Comparison of ENCODE assay signal across 8 mouse cellular contexts in genomic region chr11:117115346-117116219, GRCm38 (mm10). TPM values are rescaled to one million over a fixed set of nuclear protein-coding genes. Genes with fewer than 3 reads are reported as not detected.
A peak's percentile ranks its signal among the peaks of the same experiment; 100 is the strongest.
DNase-seq lines count a peak whose midpoint lies in the region; ATAC-seq and TF ChIP-seq lines count a peak whose summit lies in the region.

No protein-coding gene starts in this region.

- H3K4me3 ChIP-seq in embryonic facial prominence, embryonic 15.5 days (replicated peaks): peak overlapping the region; percentile 76
- H3K4me3 ChIP-seq in hindbrain, embryonic 10.5 days: peak overlapping the region; percentile 73
- peak overlapping the region; percentile 82 for H3K4me3 ChIP-seq in liver, adult 2 months (ENCODE audit: insufficient read depth, low read depth, low read length)
- peak overlapping the region; percentile 49 for H3K4me3 ChIP-seq in myocyte

- H3K27me3 ChIP-seq in embryonic facial prominence, embryonic 15.5 days: no peaks in the 10 kb centered on the region
- H3K27me3 ChIP-seq in hindbrain, embryonic 10.5 days (ENCODE audit: insufficient read depth, poor library complexity, severe bottlenecking): no peaks in the 10 kb centered on the region
- H3K27me3 ChIP-seq in liver, adult 2 months (ENCODE audit: control insufficient read depth, insufficient read depth, low read length): no peaks in the 10 kb centered on the region
- no peaks in the 10 kb centered on the region for H3K27me3 ChIP-seq in myocyte (ENCODE audit: control insufficient read depth, insufficient read depth, insufficient read length)

- peak overlapping the region; percentile 99 for H3K27ac ChIP-seq in embryonic facial prominence, embryonic 15.5 days (replicated peaks)
- peak overlapping the region; percentile 96 for H3K27ac ChIP-seq in hindbrain, embryonic 10.5 days
- peak overlapping the region; percentile 65 for H3K27ac ChIP-seq in liver, adult 2 months (replicated peaks; ENCODE audit: insufficient read depth, low read depth, low read length)

- 0 out of 2 replicates have a peak, but pooled peaks cover 3% of the 10 kb centered on the region for H3K36me3 ChIP-seq in embryonic facial prominence, embryonic 15.5 days
- peaks cover 21% of the 10 kb centered on the region for H3K36me3 ChIP-seq in hindbrain, embryonic 10.5 days
- no peaks in the 10 kb centered on the region for H3K36me3 ChIP-seq in liver, adult 2 months (ENCODE audit: control insufficient read depth, insufficient read depth, low read length)
- H3K36me3 ChIP-seq in myocyte (ENCODE audit: control insufficient read depth, insufficient read depth): no peaks in the 10 kb centered on the region

- H3K79me2 ChIP-seq in liver, adult 2 months (ENCODE audit: control insufficient read depth, insufficient read depth, low read length): peaks cover 8% of the 10 kb centered on the region; the same call in 1 of the 2 replicates
- peaks cover 47% of the 10 kb centered on the region for H3K79me2 ChIP-seq in myocyte (ENCODE audit: control insufficient read depth, insufficient read depth)

- peak overlapping the region; percentile 61 for H3K4me2 ChIP-seq in embryonic facial prominence, embryonic 15.5 days (replicated peaks)
- H3K4me2 ChIP-seq in myocyte (ENCODE audit: low read depth): peak overlapping the region; percentile 75

- TF ChIP-seq POLR2A in liver, adult 2 months (IDR thresholded peaks at IDR 0.05; ENCODE audit: extremely low read depth, insufficient read depth, low read length): no peak
- no peak for TF ChIP-seq POLR2A in myocyte (IDR thresholded peaks at IDR 0.05; ENCODE audit: insufficient read length, low read depth)

- H3K9ac ChIP-seq in embryonic facial prominence, embryonic 15.5 days: peak overlapping the region; percentile 75
- peak overlapping the region; percentile 88 for H3K9ac ChIP-seq in liver, adult 2 months (ENCODE audit: low read depth, low read length)

- WGBS in embryonic facial prominence, embryonic 15.5 days: under 1% methylated on average over 53 of the region's 54 CpGs
- 1% methylated on average over 54 of the region's 54 CpGs for WGBS in hindbrain, embryonic 10.5 days
- WGBS in liver, adult 2 months: under 1% methylated on average over 53 of the region's 54 CpGs

- peak; percentile 32 for ATAC-seq in embryonic facial prominence, embryonic 15.5 days (ENCODE audit: insufficient number of reproducible peaks, low FRiP score, low TSS enrichment, low read depth)

- peaks cover 62% of the 10 kb centered on the region for H3K4me1 ChIP-seq in embryonic facial prominence, embryonic 15.5 days
- H3K4me1 ChIP-seq in hindbrain, embryonic 10.5 days (replicated peaks): peaks cover 64% of the 10 kb centered on the region
- peaks cover 6% of the 10 kb centered on the region; the same call in 1 of the 2 replicates for H3K4me1 ChIP-seq in liver, adult 2 months (ENCODE audit: control insufficient read depth, insufficient read depth, low read length)

- TF ChIP-seq CTCF in liver, adult 2 months (IDR thresholded peaks at IDR 0.05; ENCODE audit: low read depth, low read length): no peak

- H3K9me3 ChIP-seq in embryonic facial prominence, embryonic 15.5 days (replicated peaks): no peaks in the 10 kb centered on the region
- H3K9me3 ChIP-seq in hindbrain, embryonic 10.5 days: 0 out of 2 replicates have a peak, but pooled peaks cover 2% of the 10 kb centered on the region

- H3ac ChIP-seq in myocyte (ENCODE audit: control insufficient read depth, insufficient read length): peak overlapping the region; percentile 48

- intact Hi-C loops in left cerebral cortex, postnatal 25 days (cut with DNase I): loop anchor here (2.0 to 5.0 kb wide), 4 partner anchors 17 to 57 kb away; no protein-coding TSS in a partner anchor

- peak; percentile 39 for DNase-seq in ovary, postnatal 14 days (ENCODE audit: low spot score)
- DNase-seq in ovary, postnatal 36 days (ENCODE audit: low spot score): no peak
- DNase-seq in adrenal gland, postnatal 36 days: peak; percentile 73 to 75
- no peak for DNase-seq in hindbrain, embryonic 10.5 days (ENCODE audit: low spot score)
- DNase-seq in liver, adult 2 months (ENCODE audit: extremely low read depth, low read depth, low spot score): no peak
- DNase-seq in left cerebral cortex, postnatal 25 days (ENCODE audit: low spot score in 2 of 2): no peak

TF ChIP-seq in myocyte, 11 proteins besides CTCF, POLR2A, EP300 and RAD21:
- TF ChIP-seq MYOG (IDR thresholded peaks at IDR 0.05; ENCODE audit: control insufficient read depth in 1 of 3, insufficient read depth in 1 of 3, insufficient read length in 2 of 3, low read depth in 2 of 3): peak in 1 of 3 experiments; percentile 67
- peak in 1 of 3 experiments; percentile 19 for TF ChIP-seq MYOD1 (IDR thresholded peaks at IDR 0.05; ENCODE audit: control insufficient read depth in 1 of 3, insufficient read length in 2 of 3, low read depth in 2 of 3)
- no peak for TF ChIP-seq E2F4 (IDR thresholded peaks at IDR 0.05; ENCODE audit: insufficient read depth)

RNA-seq across cellular contexts. Expression of gene Sec14l1, which starts 0.6 kb away (rescaled TPM):
- 100 to 1,000 TPM; 132 to 163 TPM for total RNA-seq in adrenal gland, postnatal 36 days (2021)
- polyA plus RNA-seq in embryonic facial prominence, embryonic 15.5 days (2015; fragmentation: Nextera tagmentation; extraction: Ambion mirVana): 61.4 and 69.3 TPM in 2 replicates
- 57.0 and 58.2 TPM in 2 replicates for polyA plus RNA-seq in hindbrain, embryonic 10.5 days (2016; fragmentation: Nextera tagmentation; extraction: Ambion mirVana)
- 4.6 and 6.0 TPM in 2 replicates for total RNA-seq in liver, adult 2 months (2014; rRNA removed)
- 6.7 and 8.2 TPM in 2 replicates for polyA plus RNA-seq in liver, adult 2 months (2012; rRNA removed)
- 84.8 TPM for polyA plus RNA-seq in myocyte (2012; fragmentation: generic; extraction: Trizol)
- 100 to 1,000 TPM; 174 to 208 TPM for total RNA-seq in left cerebral cortex, postnatal 25 days (2021)

Comparison
In these comparisons a context has a peak if more than half of its experiments do, and no peak if none do; other contexts are left out.
1. DNase-seq: peak in ovary, postnatal 14 days (single experiment) and adrenal gland, postnatal 36 days (2 of 2); none in ovary, postnatal 36 days (single experiment), hindbrain, embryonic 10.5 days (single experiment), liver, adult 2 months (single experiment) and left cerebral cortex, postnatal 25 days (0 of 2).
2. Peak in every context shown above with its lines, with median percentiles within 50 percentile points of each other: H3K27ac ChIP-seq and H3K4me3 ChIP-seq.